Mouse (Mus musculus): ENCODE data around the gene Chd3. TPM values are rescaled to one million over a fixed set of nuclear protein-coding genes. Genes with fewer than 3 reads are reported as not detected.
A peak's percentile ranks its signal among the peaks of the same experiment; 100 is the strongest.

The Chd3 gene
- total RNA-seq, 2 experiments from 2014 or later: 21.0 to 57.3 TPM

DNA sequence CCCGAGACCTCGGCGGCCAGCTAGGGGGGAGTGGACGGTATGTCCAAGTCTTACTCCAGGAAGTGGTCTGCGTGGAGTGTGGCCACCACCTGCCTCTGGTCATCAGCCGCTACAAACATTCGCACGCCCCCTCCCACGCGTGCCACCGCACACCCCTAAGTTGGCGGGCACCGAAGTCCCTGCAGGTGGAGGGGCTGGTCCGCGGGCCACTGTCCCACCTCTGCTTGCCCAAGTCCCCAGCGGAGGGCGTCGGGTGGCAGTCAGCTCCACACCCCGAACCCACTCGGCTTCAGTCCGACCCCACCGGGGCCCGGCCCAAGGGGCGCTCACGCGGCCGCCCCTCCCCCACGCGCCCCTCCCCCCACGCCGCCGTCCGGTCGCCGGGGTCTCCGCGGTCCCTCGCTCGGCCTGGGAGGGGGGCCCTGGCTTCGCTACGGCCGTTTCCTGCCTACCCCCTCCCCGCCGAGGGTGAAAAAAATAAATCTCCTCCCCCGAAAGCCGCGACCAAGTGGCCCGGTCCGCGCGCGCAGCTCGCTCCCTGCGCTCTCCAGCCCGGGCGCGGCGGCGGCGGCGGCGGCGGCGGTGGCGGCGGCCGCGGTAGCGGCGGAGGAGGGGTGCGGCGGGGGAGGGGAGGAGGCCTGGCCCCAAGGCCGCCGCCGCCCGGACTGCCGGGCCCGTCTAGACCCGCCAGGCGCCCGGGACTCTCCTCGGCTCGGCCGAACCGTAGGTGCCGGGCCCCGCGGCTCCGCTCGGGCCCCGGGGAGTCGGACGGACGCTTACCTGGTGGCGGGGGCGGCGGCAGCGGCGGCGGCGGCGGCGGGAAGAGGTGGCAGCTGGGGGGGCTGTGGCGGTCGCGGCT lies 621 bp downstream of the Chd3 start:
- no peak for ATAC-seq (replicated peaks; ENCODE audit: low FRiP score, low TSS enrichment, poor library complexity, severe bottlenecking)

DNA sequence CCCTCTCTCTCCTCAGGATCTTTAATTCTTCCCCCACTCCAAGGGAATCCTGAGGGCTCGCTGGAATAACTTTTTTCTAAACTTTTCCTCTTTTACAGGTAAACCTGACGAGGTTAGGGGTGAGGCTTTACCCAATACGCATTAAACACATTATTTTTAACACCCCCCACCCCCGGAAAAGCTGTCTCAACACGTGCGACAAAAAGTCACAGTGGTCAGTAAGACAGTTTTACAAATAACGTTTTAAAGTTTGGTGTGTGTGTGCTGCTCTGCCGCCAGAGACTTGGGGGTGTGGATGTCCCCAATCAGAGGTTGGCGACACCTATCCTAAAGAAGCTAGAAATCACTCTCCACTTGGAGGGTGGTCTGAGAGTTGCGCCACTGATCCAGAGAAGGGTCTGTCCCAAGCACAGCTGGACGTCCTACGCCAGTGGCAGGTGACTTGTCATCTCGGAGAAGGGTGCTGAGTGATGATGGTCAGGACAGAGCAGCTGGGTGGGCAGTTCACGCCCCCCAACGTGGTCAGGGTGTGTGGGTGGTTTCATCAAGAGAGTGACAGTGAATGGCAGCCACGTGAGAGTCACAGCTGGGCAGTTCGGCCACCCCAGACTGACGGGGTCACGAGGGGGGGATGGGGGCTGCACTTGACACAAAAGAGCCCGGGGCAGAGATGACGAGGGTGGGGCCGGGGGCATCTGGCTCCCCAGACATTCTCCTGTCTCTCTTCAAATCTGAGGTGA lies 1.4 kb downstream of the Chd3 start:
- no peak for ATAC-seq (replicated peaks; ENCODE audit: low FRiP score, low TSS enrichment, poor library complexity, severe bottlenecking)

DNA sequence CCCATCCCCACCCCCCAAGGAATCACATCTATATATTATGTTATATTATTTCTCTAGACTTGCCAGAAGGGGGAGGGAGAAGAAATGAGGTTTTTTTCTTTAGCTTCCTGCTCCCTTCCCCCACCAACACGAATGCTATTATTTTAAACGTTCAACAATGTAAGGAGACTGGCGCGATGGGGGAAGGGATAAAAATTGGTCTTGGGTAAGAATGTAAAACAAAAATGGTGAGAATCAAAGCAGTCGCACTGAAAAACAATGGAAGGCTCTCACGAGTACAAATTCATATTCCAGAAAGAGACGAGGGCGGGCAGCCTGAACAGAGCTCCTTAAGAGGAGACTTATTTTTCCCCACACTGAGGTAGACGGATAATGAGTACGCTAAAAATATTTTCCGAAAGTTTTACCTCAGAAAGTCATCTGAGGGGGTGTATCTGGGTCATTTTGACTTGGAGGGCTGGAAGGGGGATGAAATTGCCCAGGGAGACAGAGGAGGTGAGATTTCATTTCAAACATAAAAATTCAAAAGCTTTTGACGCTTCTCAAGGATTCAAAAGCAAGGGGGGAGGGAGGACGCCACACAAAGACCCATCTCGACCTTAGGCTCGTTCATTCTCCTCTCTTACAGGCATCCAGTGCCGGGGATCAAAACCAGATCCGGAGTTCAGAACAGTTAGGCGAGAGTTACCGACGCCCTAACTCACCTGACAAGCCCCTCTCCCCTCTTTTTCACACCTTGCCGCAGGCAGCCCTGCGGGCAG lies 2.2 kb downstream of the Chd3 start:
- ATAC-seq (replicated peaks; ENCODE audit: low FRiP score, low TSS enrichment, poor library complexity, severe bottlenecking): no peak

DNA sequence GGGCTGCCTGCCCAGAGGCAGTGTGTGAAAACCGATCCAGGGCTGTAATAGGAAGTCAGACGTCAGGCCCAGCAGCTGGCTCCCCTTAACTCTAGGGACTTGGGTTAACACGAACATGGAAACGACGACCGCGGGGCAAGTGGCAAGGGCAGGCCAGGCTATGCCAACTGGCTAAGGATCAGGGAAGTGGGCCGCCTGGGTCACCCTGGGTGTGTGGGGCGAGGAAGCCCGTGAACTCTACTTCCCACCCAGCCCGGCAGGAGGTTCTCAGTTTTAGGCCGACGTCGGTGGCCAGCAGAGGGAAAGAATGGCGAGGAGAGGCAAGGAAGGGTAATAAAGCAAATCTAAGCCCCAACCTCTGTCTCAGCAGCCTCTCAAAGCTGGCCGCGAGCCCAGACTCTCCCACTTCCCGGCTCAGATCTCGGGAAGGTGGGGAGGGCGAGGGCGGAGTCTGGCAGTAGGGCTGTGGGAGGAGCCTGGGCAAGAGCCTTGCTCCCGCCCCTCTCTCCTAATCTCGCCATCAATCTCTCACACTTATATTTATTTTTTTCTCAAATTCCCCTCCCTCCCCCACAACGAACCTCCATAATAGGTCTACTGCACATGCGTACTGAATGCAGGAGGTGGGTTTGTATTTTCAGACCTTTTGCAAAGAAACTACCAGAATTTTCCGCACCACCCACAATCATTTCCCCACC lies 2.9 kb downstream of the Chd3 start:
- peak; percentile 78 for ATAC-seq (replicated peaks; ENCODE audit: low FRiP score, low TSS enrichment, poor library complexity, severe bottlenecking)

DNA sequence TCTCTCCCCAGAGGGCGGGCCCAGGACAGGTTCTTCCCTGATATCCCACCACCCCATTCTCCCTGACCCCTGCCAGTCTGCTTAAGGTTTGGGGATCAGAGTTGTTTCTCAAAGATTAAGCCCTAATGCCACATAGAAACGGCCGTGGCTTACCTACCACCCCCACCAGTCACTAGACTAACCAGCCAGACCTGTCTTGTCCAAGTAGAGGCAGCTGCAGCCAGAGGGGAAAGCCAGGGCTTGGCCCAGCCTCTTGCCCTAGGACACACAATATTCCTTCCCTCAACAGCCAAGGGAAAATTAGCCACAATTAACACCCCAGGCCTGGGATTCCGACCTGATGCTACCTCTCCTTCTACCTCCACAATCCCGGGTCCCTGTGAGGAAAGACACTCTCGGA lies 3.5 kb downstream of the Chd3 start:
- ATAC-seq (replicated peaks; ENCODE audit: low FRiP score, low TSS enrichment, poor library complexity, severe bottlenecking): no peak

DNA sequence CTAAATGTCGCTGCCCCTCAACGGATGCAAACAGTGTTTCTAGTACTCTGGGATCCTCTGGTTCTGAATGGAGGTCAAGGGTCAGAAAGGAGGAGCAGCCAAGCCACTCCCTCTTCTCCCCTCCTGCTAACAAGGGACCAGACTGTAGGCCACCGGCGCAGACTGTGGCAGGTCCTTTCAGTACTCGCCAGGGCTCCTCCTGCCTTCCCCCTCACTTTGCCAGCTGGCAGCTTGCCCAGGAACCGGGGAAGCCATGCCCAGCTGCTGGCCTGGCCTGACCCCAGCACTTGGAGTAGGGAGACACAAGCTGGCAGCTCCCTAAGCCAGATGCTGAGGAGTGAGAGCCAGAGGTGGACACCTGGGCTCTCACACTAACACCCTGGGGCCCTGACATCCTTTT lies 4.3 kb downstream of the Chd3 start:
- ATAC-seq (replicated peaks; ENCODE audit: low FRiP score, low TSS enrichment, poor library complexity, severe bottlenecking): peak; percentile 23

DNA sequence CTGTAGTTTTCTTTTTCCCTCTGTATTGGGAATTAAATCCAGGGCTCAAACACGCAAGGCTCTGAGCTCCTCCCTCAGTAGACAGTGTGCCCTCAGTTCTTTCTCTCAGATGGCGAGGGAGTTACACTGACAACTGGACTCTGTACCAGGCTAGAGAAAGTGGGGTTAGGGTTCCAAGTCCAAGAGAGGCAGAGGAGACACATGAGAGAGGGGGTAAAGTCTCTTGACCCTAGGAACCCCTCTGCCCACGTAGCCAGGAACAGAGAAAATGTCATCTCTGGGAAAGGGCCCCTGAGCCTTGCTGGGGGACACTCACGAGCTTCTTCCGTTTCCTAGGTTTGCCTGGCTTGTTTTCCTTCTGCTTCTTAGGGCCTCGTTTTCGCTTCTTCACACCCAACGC lies 4.8 kb downstream of the Chd3 start:
- ATAC-seq (replicated peaks; ENCODE audit: low FRiP score, low TSS enrichment, poor library complexity, severe bottlenecking): no peak

DNA sequence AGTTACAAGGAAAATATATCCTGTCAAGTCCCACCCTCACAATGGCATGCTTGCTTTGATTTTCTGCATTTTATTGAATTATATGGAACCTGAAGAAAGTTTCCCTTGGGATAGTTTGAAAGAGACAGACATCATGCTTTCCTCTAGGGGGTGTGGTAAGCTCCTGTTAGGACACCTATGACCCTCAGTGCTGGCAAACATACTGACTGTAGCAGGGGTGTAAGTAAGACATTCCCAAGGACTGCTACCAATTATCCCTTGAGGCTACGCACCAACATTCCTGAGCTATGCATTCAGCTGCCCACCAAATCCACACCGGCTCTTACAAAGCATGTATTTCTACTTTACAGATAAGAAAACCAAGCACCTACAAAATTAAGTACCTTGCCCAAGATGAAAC lies 6.7 kb downstream of the Chd3 start:
- ATAC-seq (replicated peaks; ENCODE audit: low FRiP score, low TSS enrichment, poor library complexity, severe bottlenecking): no peak

DNA sequence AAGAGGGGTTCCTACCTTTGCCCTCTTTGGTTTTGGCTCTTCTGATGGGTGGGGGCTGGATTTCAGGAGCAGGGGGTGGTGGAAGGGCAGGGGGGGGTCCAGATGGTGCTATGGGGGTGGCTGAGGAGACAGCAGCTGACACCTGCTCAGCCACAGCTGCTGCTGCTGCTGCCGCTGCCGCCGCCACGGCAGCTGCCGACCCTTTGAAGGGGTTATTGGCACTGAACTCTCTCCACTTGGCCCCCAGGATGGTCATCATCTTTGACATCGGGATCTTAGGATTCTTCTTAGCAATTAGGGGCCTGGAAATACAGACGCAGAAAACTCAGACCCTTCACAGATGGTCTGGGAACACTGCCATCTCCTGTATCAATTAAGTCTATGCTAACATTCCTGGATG lies 7.2 kb downstream of the Chd3 start:
- ATAC-seq (replicated peaks; ENCODE audit: low FRiP score, low TSS enrichment, poor library complexity, severe bottlenecking): no peak

DNA sequence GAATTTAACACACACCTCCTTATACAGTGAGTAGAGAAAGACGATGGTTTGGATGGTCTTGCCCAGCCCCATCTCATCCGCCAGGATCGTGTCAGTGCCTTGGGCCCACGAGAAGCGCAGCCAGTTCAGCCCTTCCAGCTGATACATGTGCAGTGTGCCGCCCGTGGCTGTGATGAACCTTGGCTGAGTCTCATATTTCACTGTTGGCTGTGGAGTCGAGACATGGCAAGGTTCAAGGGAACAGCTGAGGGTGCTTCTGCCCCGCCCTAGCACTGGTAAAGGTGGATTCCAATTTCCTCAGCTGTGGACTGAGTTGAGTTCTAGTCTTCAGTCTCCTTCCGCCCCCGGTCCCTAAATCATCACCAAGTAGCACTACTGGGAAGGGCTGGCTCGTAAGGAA lies 11.5 kb downstream of the Chd3 start:
- ATAC-seq (replicated peaks; ENCODE audit: low FRiP score, low TSS enrichment, poor library complexity, severe bottlenecking): no peak

DNA sequence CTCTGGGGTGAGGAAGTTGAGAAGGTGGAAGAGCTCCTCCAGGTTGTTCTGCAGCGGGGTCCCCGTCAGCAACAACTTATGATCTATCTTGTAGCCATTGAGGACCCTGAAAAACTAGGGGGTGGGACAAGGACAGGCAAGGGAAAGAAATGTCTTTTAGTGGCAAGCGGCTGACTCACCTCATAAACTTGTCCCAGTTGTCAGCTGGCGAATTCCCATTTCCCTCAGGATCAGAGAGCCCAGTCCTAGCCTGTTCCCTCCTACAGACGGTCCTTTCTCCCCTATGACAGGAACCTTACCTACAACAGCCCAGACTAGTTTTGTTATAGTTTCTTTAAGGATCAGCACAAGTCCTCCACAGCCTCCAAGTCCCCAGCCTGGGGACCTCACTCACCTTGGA lies 12.7 kb downstream of the Chd3 start:
- ATAC-seq (replicated peaks; ENCODE audit: low FRiP score, low TSS enrichment, poor library complexity, severe bottlenecking): no peak

DNA sequence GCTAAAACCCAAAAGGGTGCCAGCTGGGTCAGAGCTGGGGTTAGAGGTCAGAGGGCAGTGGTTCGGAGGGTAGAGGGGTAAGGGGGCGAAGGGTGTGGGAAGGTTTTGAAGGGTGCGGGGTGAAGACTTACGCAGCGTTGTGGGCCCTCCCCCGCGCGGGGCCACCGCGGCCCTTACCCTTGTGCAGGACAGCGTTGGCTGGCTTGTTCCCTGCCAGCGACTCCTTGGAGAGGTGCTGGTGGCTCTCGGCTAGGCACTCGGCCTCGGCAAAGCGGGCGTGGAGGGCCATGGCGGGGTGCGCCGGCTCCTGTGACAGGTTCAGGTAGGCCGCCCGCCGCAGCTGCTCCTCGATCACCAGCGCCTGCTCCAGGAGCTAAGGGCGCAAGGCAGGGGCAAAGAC lies 22.8 kb downstream of the Chd3 start:
- no peak for ATAC-seq (replicated peaks; ENCODE audit: low FRiP score, low TSS enrichment, poor library complexity, severe bottlenecking)

DNA sequence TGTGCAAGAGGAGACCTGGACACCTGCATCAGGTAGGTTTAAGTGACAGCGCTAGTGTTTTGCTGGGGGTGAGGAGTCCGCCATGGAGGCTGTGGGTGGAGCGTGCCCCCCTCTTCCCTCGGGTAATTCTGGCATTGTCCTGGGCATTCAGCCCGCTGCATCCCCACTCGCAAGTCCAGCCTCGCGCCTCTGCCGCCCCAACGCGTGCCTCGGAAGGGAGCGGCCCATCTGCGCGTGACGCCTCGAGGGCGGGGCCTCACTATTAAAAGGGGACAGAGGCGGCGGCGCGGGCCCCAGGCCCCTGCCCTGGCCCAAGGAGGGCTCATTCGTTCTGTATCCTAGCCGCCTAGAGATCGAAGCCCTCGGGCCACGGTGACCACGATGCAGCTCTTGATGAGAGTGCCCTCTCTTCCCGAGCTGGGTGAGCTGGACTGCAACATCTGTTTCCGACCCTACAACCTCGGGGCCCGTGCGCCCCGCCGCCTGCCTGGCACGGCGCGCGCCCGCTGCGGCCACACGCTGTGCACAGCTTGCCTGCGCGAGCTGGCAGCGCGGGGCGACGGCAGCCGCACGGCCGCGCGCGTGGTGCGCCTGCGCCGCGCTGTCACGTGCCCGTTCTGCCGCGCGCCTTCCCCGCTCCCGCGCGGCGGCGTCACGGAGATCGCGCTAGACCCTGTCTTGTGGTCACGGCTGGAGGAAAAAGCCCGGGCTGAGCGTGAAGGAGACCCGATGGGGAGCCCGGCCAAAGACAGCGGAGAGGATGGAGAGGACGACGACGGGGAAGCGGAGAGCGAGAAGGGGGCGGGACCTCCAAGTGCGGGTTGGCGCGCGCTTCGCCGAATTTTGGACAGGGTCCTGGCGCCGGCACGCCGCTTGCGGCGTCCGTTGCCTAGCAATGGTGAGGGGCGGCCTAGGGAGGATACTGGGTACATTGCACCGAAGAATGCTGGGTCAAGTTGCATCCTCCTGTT lies 28.8 kb downstream of the Chd3 start, which contains the start of gene Rnf227:
TSS of gene Rnf227 (plus strand) at position 301 of the 971 bp plus-strand sequence.
- ATAC-seq (replicated peaks; ENCODE audit: low FRiP score, low TSS enrichment, poor library complexity, severe bottlenecking): no peak; the same call in none of the 2 replicates

DNA sequence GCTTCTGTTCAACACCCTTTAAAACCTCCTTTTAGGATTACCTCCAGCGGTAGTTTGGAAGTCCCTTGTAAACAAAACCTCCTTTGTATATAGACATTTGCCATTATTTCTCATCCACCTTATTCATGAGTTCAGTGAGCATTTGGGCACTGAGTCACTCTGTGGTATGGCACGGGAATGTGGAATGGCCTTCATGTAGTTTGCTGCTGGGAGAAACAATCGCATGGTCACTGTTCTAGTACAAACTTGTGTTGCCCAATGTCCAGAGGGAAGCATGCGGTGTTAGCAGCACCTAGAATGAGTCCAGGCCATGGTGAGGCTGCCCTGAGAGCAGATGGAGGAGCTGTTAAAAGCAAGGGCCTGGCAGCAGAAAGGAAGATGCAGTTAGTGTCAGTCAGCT lies 34.4 kb downstream of the Chd3 start:
- no peak for ATAC-seq (replicated peaks; ENCODE audit: low FRiP score, low TSS enrichment, poor library complexity, severe bottlenecking)

DNA sequence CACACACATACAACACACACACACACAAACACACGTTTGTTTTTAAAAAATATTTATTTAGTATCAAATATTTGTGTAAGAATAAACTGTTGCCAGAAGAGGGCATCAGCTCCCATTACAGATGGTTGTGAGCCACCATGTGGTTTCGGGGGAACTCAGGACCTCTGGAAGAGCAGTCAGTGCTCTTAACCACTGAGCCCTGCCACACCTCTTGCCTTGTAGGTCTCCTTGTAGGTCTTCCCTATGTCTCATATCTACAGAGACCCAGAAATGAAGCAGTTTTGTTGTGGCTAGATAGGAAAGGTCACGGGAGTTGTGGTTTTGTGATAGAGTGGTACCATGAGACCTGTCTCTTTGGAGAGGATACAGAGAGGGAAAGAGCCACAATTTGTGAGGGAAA lies 35.3 kb downstream of the Chd3 start:
- ATAC-seq (replicated peaks; ENCODE audit: low FRiP score, low TSS enrichment, poor library complexity, severe bottlenecking): peak; percentile 87

DNA sequence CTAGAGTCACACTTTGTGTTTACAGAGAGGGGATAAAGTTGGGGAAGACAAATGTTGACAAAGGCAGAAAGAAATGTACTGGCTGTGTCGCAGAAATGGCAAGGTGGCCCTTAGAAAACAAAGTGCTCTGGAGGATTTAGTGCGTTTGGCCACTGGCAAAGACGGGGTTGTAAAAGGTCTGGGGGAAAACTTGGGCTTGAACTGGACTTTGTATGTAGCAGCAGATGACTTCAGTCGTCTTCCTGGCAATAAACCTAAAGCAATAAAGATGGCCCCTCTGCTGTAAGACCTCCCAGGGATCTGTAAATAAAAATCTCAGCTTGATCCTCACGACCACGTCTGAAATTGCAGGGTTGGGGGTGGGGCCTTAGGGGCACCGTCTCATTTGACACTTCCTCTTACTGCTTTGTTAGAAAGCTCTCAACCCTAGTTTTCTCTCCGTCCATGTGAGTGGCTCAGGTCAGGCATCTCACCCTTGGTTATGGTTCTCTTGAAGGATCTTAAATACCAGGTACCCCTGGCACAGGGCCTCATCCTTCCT lies 36.4 kb downstream of the Chd3 start:
- ATAC-seq (replicated peaks; ENCODE audit: low FRiP score, low TSS enrichment, poor library complexity, severe bottlenecking): no peak

DNA sequence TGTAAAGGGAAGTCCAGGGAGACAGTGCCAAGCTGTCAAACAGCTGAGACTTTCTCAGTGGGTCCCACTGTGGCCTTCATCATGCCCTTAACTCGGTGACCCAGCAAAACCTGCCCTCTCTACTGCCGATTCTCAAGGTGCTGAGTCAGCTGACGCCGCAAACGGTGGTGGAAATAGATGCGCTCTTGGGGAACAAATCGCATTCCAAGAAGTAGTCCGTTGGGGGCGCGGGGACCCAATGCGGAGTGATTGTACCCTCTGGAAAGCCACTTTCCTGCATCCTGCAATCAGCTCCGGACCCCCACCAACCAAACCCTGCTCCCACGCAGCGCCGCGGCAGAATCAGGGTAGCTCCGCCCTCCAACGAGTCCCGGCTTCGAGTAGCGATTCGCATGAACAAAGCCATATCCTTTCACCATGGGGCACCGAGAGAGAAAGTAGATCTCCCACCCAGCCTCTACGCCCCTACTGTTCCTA lies 37.2 kb downstream of the Chd3 start:
- ATAC-seq (replicated peaks; ENCODE audit: low FRiP score, low TSS enrichment, poor library complexity, severe bottlenecking): peak; percentile 56

DNA sequence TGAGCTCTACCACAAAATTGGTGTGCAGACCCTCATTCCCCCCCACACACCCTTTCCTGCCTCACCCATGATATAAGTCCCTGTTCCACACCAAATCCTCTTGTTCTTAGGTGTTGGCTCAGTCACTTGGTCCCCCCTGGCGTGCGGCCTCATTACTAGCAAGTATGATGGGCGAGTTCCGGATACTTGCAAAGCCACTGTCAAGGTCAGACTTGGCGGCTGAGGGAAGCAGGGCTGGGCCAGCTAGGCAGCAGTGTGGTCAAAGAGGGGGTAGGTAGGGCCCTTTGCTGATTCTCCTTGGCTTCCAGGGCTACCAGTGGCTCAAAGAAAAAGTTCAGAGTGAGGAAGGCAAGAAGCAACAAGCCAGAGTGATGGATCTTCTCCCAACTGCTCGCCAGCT lies 38.1 kb downstream of the Chd3 start:
- ATAC-seq (replicated peaks; ENCODE audit: low FRiP score, low TSS enrichment, poor library complexity, severe bottlenecking): no peak
